Mouse (Mus musculus) E14TG2a.4 (cell line): ENCODE data around the gene Trip10.

ENCODE experiments used
- H3K27me3 ChIP-seq: 2 replicates; pipeline ENCODE4 v1.6.1; 2014; ENCODE audit warnings: low read length, control low read depth; ENCODE audit not compliant: insufficient read depth
- H3K36me3 ChIP-seq: 2 replicates; pipeline ENCODE4 v1.6.1; 2014; ENCODE audit warnings: low read length, control low read depth; ENCODE audit not compliant: insufficient read depth
- H3K4me1 ChIP-seq: replicated peaks from 2 replicates; pipeline ENCODE4 v1.6.1; 2014; ENCODE audit warnings: low read depth, low read length, control low read depth
- H3K4me3 ChIP-seq: replicated peaks from 2 replicates; pipeline ENCODE4 v1.5.1; 2014; ENCODE audit warnings: mild to moderate bottlenecking, low read length
- H3K9me3 ChIP-seq: 2 replicates; pipeline ENCODE4 v1.6.1; 2014; ENCODE audit warnings: low read length, control low read depth
- CTCF ChIP-seq: conservative IDR thresholded peaks from 2 replicates; pipeline ENCODE4 v1.5.1; 2014; ENCODE audit warnings: low read length
- NANOG ChIP-seq: IDR thresholded peaks from 2 replicates; pipeline ENCODE4 v1.6.1; 2014; ENCODE audit warnings: borderline replicate concordance, low read length, mixed read lengths
- POU5F1 ChIP-seq: IDR thresholded peaks from 2 replicates; pipeline ENCODE4 v1.6.1; 2014; ENCODE audit warnings: low read length, borderline replicate concordance

The Trip10 gene

DNA sequence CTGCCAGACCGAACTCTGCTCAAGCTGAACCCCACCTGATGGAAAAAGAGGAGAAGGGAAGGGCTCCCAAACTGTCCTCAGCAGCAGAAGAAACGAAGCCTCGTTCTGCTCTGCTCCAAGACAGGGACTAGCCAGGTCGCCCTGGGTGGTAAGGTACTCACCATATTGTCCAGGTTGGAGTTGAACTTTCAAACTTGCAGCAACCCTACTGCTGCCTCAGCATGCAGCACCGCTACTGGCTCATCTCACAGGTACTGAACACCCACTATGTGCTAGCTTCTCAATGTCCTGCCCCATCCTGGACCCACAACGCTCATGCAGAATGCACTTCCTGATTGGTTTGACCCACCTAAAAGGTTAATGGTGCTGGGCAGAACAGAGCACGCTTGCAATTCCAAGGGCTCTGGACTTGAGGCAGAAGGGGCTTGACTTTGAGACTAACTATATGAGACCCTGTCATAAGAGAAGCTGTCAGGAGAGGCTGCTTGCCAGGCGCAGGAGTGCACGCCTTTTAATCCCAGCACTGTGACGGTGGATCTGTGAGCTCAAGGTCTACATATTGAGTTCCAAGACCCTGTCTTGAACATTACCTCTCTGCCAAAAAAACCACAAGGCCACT, 3.8 kb upstream of the Trip10 start:
- TF ChIP-seq CTCF, result no peak
- no peak for TF ChIP-seq POU5F1
- no peak for TF ChIP-seq NANOG
- Histone ChIP-seq H3K36me3 (peaks cover 43% of the 10 kb centered on the region), H3K27me3 (no peaks in the 10 kb centered on the region), H3K4me1 (peaks cover 29% of the 10 kb centered on the region), H3K4me3 (no peak overlapping the region), H3K9me3 (no peaks in the 10 kb centered on the region)

DNA sequence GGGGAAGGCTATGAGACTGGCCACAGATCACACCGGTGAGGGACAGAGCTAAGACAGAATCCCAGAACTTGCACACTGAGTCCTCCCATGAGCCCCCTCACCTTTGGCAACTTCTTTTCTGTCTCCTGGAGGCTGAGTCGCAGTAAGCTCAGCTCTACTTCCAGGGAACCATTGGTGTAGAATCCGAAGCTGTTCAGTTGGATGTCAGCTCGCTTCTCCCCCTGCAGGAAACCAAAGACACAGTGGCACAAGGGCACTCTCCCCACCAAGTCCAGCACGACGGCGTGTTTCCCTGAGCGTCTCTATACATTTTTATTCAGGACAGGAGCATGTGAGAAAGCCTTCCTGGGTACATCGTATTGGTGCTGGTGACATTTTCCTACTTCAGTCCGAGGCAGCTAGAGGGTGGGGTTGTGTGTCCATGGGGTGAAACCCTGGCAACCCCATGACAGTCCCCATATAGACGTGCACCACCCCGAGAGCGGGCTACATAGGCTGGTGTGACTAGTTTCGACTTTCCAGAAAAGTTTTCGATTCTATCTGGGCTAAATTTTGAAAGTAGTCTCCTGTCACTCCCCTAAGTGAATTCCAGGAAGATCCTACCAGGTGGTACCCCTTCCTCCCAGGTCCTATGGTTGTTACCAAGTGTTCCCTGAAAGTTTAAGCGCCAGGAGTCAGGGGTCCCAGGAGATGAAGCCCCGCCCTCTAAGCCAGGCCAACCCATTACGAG, 2.4 kb upstream of the Trip10 start:
- H3K4me3 ChIP-seq, result peak overlapping the region; percentile 97
- no peaks in the 10 kb centered on the region for H3K9me3 ChIP-seq
- H3K4me1 ChIP-seq, result peaks cover 43% of the 10 kb centered on the region
- no peak for TF ChIP-seq POU5F1
- TF ChIP-seq NANOG, result no peak
- TF ChIP-seq CTCF, result no peak
- H3K36me3 ChIP-seq, result peaks cover 48% of the 10 kb centered on the region
- no peaks in the 10 kb centered on the region for H3K27me3 ChIP-seq

DNA sequence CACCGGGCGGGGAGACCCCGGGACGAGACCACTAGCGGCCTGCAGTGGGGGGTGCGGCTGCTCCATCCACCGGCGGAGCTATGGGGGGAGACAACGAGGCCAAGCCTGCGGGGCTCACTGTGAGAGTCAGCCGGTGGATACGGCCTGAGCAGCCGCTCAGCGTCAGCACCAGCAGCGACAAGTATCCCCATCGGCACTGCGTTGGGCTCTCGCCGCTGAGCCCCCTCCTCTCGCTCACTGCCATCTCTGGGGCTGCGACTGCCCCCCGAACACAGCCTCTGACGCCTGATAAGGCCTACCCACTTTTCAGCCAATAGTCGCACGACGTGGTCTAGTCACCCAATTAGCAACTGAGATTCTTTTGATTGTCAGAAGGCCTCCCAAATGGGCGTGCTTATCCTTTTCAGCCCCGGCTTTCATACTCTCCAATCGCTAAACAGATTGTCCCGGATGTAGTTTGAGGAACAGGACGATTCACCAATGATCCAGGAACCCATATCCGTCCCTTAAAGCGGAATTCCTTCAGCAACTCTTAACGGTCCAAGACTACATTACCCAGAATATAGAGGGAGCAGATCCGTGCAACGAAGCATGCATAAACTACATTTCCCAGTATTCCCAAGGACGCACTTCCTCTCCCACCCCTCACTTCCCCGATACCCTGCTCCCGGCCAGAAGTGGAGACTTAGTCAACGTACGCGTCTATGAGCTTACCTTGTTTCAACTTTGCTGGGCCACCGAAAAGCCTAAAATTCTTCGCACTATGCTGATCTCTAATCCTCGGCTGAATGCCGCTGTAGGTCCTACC, 1.7 kb upstream of the Trip10 start:
- TF ChIP-seq POU5F1 (no peak), CTCF (no peak), NANOG (no peak)
- H3K9me3 ChIP-seq, result no peaks in the 10 kb centered on the region
- H3K4me3 ChIP-seq, result peak overlapping the region; percentile 97
- peaks cover 48% of the 10 kb centered on the region for H3K4me1 ChIP-seq
- H3K27me3 ChIP-seq, result no peaks in the 10 kb centered on the region
- H3K36me3 ChIP-seq, result peaks cover 49% of the 10 kb centered on the region

DNA sequence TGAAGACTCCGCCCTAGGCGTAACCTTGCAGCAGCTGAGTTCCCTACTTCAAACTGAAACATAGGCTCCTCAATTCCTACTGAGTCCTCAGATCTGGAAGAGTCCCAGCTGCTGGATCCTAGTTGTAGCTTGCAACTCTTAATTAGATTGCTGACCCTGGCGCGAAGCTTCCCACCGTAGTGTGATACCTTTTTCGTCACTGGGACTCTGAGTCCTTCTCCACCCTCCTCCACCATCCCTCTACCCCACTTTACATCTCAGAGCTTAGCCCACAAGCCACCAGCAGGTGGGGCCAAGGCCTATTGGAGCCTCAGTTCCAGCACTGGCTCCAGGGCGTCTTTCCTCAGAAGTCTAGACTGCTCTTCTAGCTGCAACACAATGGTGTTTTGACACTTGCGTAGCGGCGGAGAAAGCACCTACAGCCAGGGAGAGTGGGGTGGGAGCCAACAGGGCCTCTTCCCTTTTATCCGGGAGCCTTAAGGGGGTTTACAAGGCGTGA, 1.0 kb upstream of the Trip10 start, which contains the start of gene Gpr108:
TSS of gene Gpr108 (minus strand) at position 246 of the 499 bp plus-strand sequence.
- Histone ChIP-seq H3K27me3 (no peaks in the 10 kb centered on the region), H3K4me1 (peaks cover 51% of the 10 kb centered on the region), H3K36me3 (peaks cover 49% of the 10 kb centered on the region), H3K4me3 (peak within 1 kb of the TSS; percentile 97), H3K9me3 (no peaks in the 10 kb centered on the region)
- TF ChIP-seq POU5F1 (no peak), CTCF (peak; percentile 34)

- H3K4me1 ChIP-seq, result peaks cover 56% of the 10 kb centered on the region
- no peaks in the 10 kb centered on the region for H3K27me3 ChIP-seq
- no peak for TF ChIP-seq POU5F1
- TF ChIP-seq CTCF, result no peak
- peaks cover 52% of the 10 kb centered on the region for H3K36me3 ChIP-seq
- H3K4me3 ChIP-seq, result peak overlapping the region; percentile 97
- H3K9me3 ChIP-seq, result no peaks in the 10 kb centered on the region
These were observed 484 bp upstream of the Trip10 start for GRCm38 (mm10) chr17:57248771-57249170.

DNA sequence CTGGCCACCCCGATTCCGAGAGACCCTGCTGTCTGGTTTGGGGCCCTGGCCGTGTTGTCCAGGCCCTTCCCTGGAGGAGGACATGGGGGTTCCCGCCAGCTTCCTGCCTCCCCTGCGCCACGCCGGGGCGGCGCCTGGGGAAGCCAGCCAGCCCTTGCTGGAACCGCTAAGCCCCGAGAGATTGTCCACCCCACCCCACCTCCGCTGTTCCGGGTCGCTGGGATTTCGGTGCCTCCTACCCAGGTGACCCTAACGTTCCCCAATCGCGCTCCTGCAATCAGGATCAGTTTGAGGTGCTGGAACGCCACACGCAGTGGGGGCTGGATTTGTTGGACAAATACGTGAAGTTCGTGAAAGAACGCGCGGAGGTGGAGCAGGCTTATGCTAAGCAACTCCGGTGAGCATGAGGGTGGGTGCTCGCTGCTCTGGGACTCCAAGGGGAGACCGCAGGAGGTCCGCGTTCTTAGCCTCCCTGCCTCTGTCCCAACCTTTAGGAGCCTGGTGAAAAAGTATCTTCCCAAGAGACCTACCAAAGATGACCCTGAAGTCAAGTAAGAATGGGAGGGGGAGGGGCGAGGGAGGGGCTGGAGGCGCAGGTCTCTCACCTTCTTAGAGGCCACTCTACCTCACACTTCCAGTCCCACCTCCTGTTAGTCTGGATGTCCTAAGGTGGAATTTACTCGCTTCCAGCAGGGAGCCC, 1.4 kb downstream of the Trip10 start:
- Histone ChIP-seq H3K36me3 (peaks cover 52% of the 10 kb centered on the region), H3K9me3 (no peaks in the 10 kb centered on the region), H3K27me3 (no peaks in the 10 kb centered on the region), H3K4me1 (peaks cover 73% of the 10 kb centered on the region), H3K4me3 (peak overlapping the region; percentile 97)
- TF ChIP-seq CTCF (no peak), NANOG (no peak), POU5F1 (no peak)

DNA sequence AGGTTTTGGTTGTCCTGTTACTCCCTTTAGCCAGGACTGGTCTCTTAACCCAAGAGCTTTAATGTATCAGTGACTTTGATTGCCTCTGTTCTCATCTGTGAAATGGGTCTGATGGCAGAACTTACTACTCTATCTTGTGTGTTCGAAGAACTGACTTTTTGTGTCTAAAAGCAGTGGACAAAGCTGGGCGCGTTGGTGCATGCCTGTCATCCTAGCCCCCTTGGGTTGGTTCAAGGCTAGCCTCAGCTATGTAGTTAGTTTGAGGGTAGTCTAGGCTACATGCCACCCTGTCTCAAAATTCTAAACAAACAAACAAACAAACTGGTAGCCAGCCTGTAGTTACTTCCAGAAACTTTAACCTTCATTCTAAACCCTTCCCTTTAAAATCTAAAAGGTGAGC, 2.2 kb downstream of the Trip10 start:
- H3K9me3 ChIP-seq, result no peaks in the 10 kb centered on the region
- peak overlapping the region; percentile 97 for H3K4me3 ChIP-seq
- no peak for TF ChIP-seq CTCF
- no peak for TF ChIP-seq NANOG
- no peak for TF ChIP-seq POU5F1
- peaks cover 66% of the 10 kb centered on the region for H3K4me1 ChIP-seq
- H3K36me3 ChIP-seq, result peaks cover 55% of the 10 kb centered on the region
- H3K27me3 ChIP-seq, result no peaks in the 10 kb centered on the region

- H3K4me3 ChIP-seq, result no peak overlapping the region
- TF ChIP-seq CTCF, result no peak
- TF ChIP-seq NANOG, result no peak
- no peak for TF ChIP-seq POU5F1
- H3K36me3 ChIP-seq, result peaks cover 72% of the 10 kb centered on the region
- peaks cover 76% of the 10 kb centered on the region for H3K4me1 ChIP-seq
- H3K9me3 ChIP-seq, result no peaks in the 10 kb centered on the region
- H3K27me3 ChIP-seq, result no peaks in the 10 kb centered on the region
These were observed 4.1 kb downstream of the Trip10 start for GRCm38 (mm10) chr17:57253306-57253705.
